Mouse (Mus musculus): ENCODE data around the gene Cerkl.

The Cerkl gene

GRCm38 (mm10) chr2:79456575-79457349 is at the start of gene Cerkl, which contains the start of gene Neurod1:
Cerkl (minus strand) TSS chr2:79456785.
Neurod1 (minus strand) TSS chr2:79456751.
- DNase-seq (ENCODE audit: low spot score) = no peak

- peak; percentile 16 for DNase-seq (ENCODE audit: low spot score)
These were observed 42.6 kb upstream of the Cerkl start for GRCm38 (mm10) chr2:79498990-79499755.

- DNase-seq (ENCODE audit: low spot score) = no peak
These were observed 28.5 kb upstream of the Cerkl start for GRCm38 (mm10) chr2:79485127-79485526.

- no peak for DNase-seq (ENCODE audit: low spot score)
These were observed 25.9 kb upstream of the Cerkl start for GRCm38 (mm10) chr2:79482511-79482910.

GRCm38 (mm10) chr2:79462411-79462810 is 5.8 kb upstream of the Cerkl start:
- no peak for DNase-seq (ENCODE audit: low spot score)

- no peak for DNase-seq (ENCODE audit: low spot score)
These were observed 5.3 kb upstream of the Cerkl start for GRCm38 (mm10) chr2:79461861-79462260.

GRCm38 (mm10) chr2:79460586-79460985 is 4.0 kb upstream of the Cerkl start:
- DNase-seq (ENCODE audit: low spot score) = no peak

- no peak for DNase-seq (ENCODE audit: low spot score)
These were observed 3.5 kb upstream of the Cerkl start for GRCm38 (mm10) chr2:79460107-79460506.

- no peak for DNase-seq (ENCODE audit: low spot score)
These were observed 2.8 kb upstream of the Cerkl start for GRCm38 (mm10) chr2:79459061-79460045.

GRCm38 (mm10) chr2:79457932-79458331 is 1.3 kb upstream of the Cerkl start:
- DNase-seq (ENCODE audit: low spot score) = no peak

GRCm38 (mm10) chr2:79457434-79457833 is 849 bp upstream of the Cerkl start:
- no peak for DNase-seq (ENCODE audit: low spot score)

- DNase-seq (ENCODE audit: low spot score) = no peak
These were observed 939 bp downstream of the Cerkl start for GRCm38 (mm10) chr2:79455646-79456045.

GRCm38 (mm10) chr2:79454786-79455446 is 1.7 kb downstream of the Cerkl start:
- DNase-seq (ENCODE audit: low spot score) = no peak

- peak; percentile 81 for DNase-seq (ENCODE audit: low spot score)
These were observed 2.4 kb downstream of the Cerkl start for GRCm38 (mm10) chr2:79453901-79454781.

GRCm38 (mm10) chr2:79451438-79451837 is 5.1 kb downstream of the Cerkl start:
- DNase-seq (ENCODE audit: low spot score) = no peak

GRCm38 (mm10) chr2:79450684-79451394 is 5.7 kb downstream of the Cerkl start:
- DNase-seq (ENCODE audit: low spot score) = no peak

GRCm38 (mm10) chr2:79449371-79449770 is 7.2 kb downstream of the Cerkl start:
- no peak for DNase-seq (ENCODE audit: low spot score)

- DNase-seq (ENCODE audit: low spot score) = no peak
These were observed 9.4 kb downstream of the Cerkl start for GRCm38 (mm10) chr2:79447198-79447597.

- no peak for DNase-seq (ENCODE audit: low spot score)
These were observed 12.5 kb downstream of the Cerkl start for GRCm38 (mm10) chr2:79443861-79444620.
